Mouse (Mus musculus) limb, embryonic 12.5 days (tissue): ENCODE measurements at regions not wholly inside any gene's neighbourhood (a gene's known extent, or its start where the extent isn't known, plus 50 kb on each side); places are given as distances from the start of the nearest gene placed in this dataset.

Experiments used
- ATAC-seq: fragments of 200-750 bp; cut with Nextera tagmentation; 2 replicates; pipeline ENCODE4 v1.8.0; 2017; ENCODE audit warnings: low read depth, moderate TSS enrichment; ENCODE audit not compliant: insufficient number of reproducible peaks, insufficient read depth, low FRiP score, low TSS enrichment
- H3K27ac ChIP-seq: fragments of 300-500 bp; sonication (generic); 2 replicates; pipeline ENCODE4 v1.5.1; 2016; ENCODE audit warnings: mild to moderate bottlenecking, moderate library complexity
- H3K27me3 ChIP-seq: fragments of 300-500 bp; sonication (generic); 2 replicates; pipeline ENCODE4 v1.6.1; 2016; ENCODE audit warnings: mild to moderate bottlenecking, moderate library complexity
- H3K36me3 ChIP-seq: fragments of 300-500 bp; sonication (generic); 2 replicates; pipeline ENCODE4 v1.6.1; 2016; ENCODE audit warnings: mild to moderate bottlenecking, moderate library complexity
- H3K4me1 ChIP-seq: fragments of 300-500 bp; sonication (generic); replicated peaks from 2 replicates; pipeline ENCODE4 v1.6.1; 2016
- H3K4me2 ChIP-seq: fragments of 300-500 bp; sonication (generic); 2 replicates; pipeline ENCODE4 v1.6.1; 2016; ENCODE audit warnings: mild to moderate bottlenecking, moderate library complexity
- H3K4me3 ChIP-seq: fragments of 300-500 bp; sonication (generic); replicated peaks from 2 replicates; pipeline ENCODE4 v1.5.1; 2016; ENCODE audit warnings: mild to moderate bottlenecking
- H3K9ac ChIP-seq: fragments of 300-500 bp; sonication (generic); replicated peaks from 2 replicates; pipeline ENCODE4 v1.6.1; 2016; ENCODE audit warnings: mild to moderate bottlenecking, moderate library complexity
- H3K9me3 ChIP-seq: fragments of 300-500 bp; sonication (generic); 2 replicates; pipeline ENCODE4 v1.6.1; 2016; ENCODE audit warnings: mild to moderate bottlenecking, moderate library complexity
- WGBS: fragments of 180-500 bp; shearing (Covaris S2); methylation state at CpG from one replicate; pipeline ENCODE4 v1.1.7; 2016; 5-methylcytosine and 5-hydroxymethylcytosine counted together

GRCm38 (mm10) chr11:56641716-56642115, 369.5 kb upstream of the Gria1 start:
- Histone ChIP-seq H3K4me3 (no peak overlapping the region), H3K4me1 (no peaks in the 10 kb centered on the region), H3K9ac (no peak overlapping the region), H3K27ac (no peak overlapping the region), H3K4me2 (no peak overlapping the region), H3K9me3 (no peaks in the 10 kb centered on the region), H3K36me3 (no peaks in the 10 kb centered on the region), H3K27me3 (no peaks in the 10 kb centered on the region)
- ATAC-seq = no peak
- WGBS = 79% methylated on average over 3 of the region's 3 CpGs
